12 mouse cellular contexts compared by ENCODE assay signal in genomic region chr8:108748095-108748494, GRCm38 (mm10).
A peak's percentile ranks its signal among the peaks of the same experiment; 100 is the strongest.
DNase-seq lines count a peak whose midpoint lies in the region; ATAC-seq and TF ChIP-seq lines count a peak whose summit lies in the region.
"Had no signal": no experiment of that assay in that cellular context is flagged by ENCODE, and none has a peak within 500 bp of the region (broad histone marks: within the 10 kb centered on the region; RNA-seq: fewer than 3 reads in every experiment).

No protein-coding gene starts in this region.

- H3K4me1 ChIP-seq in heart, postnatal 0 days (ENCODE audit: control insufficient read depth, insufficient read depth): peaks cover 18% of the 10 kb centered on the region
- H3K4me1 ChIP-seq in midbrain, embryonic 11.5 days (ENCODE audit: control insufficient read depth, insufficient read depth, low read length): peaks cover 19% of the 10 kb centered on the region
- H3K4me1 ChIP-seq in midbrain, embryonic 16.5 days (ENCODE audit: control insufficient read depth, insufficient read depth, low read length): peaks cover 20% of the 10 kb centered on the region
- H3K4me1 ChIP-seq in liver, embryonic 15.5 days (replicated peaks): peaks cover 29% of the 10 kb centered on the region

- no peak overlapping the region for H3K4me3 ChIP-seq in heart, postnatal 0 days (ENCODE audit: low read depth, low read length)
- no peak overlapping the region for H3K4me3 ChIP-seq in midbrain, embryonic 11.5 days (ENCODE audit: low read depth, low read length)
- H3K4me3 ChIP-seq in midbrain, embryonic 16.5 days (ENCODE audit: low read depth, low read length): no peak overlapping the region
- H3K4me3 ChIP-seq in liver, embryonic 15.5 days (replicated peaks): no peak overlapping the region
- H3K4me3 ChIP-seq: forebrain, embryonic 15.5 days; hindbrain, embryonic 15.5 days had no signal

- WGBS in heart, postnatal 0 days: 60% methylated on average over 11 of the region's 11 CpGs
- 52% methylated on average over 11 of the region's 11 CpGs for WGBS in midbrain, embryonic 11.5 days
- WGBS in midbrain, embryonic 16.5 days: 49% methylated on average over 11 of the region's 11 CpGs
- WGBS in liver, embryonic 15.5 days (ENCODE audit: insufficient replicate concordance): 26% methylated on average over 11 of the region's 11 CpGs

- H3K9me3 ChIP-seq in heart, postnatal 0 days (replicated peaks; ENCODE audit: control insufficient read depth, low read length): no peaks in the 10 kb centered on the region
- H3K9me3 ChIP-seq in midbrain, embryonic 11.5 days (ENCODE audit: control insufficient read depth, low read length): no peaks in the 10 kb centered on the region
- no peaks in the 10 kb centered on the region for H3K9me3 ChIP-seq in midbrain, embryonic 16.5 days (replicated peaks; ENCODE audit: control insufficient read depth, low read length, poor library complexity, severe bottlenecking)
- H3K9me3 ChIP-seq in liver, embryonic 15.5 days (replicated peaks): no peaks in the 10 kb centered on the region
- H3K9me3 ChIP-seq: forebrain, embryonic 15.5 days; hindbrain, embryonic 15.5 days had no signal

- ATAC-seq in heart, postnatal 0 days (ENCODE audit: insufficient read depth, low read depth): no peak
- no peak for ATAC-seq in midbrain, embryonic 11.5 days (ENCODE audit: low FRiP score)
- no peak for ATAC-seq in midbrain, embryonic 16.5 days
- ATAC-seq in liver, embryonic 15.5 days (ENCODE audit: insufficient read depth): no peak
- ATAC-seq: forebrain, embryonic 15.5 days had no signal

- H3K27ac ChIP-seq in heart, postnatal 0 days (ENCODE audit: low read depth): no peak overlapping the region
- peak overlapping the region; percentile 22 for H3K27ac ChIP-seq in midbrain, embryonic 11.5 days (ENCODE audit: low read depth, low read length)
- no peak overlapping the region for H3K27ac ChIP-seq in midbrain, embryonic 16.5 days (ENCODE audit: low read length)
- H3K27ac ChIP-seq in liver, embryonic 15.5 days (replicated peaks): 0 out of 2 replicates have a peak overlapping the region, but pooled peaks have one; percentile 3
- H3K27ac ChIP-seq: forebrain, embryonic 15.5 days had no signal

- H3K4me2 ChIP-seq in heart, postnatal 0 days (ENCODE audit: low read depth, low read length): peak overlapping the region; percentile 10; the same call in 1 of the 2 replicates
- no peak overlapping the region for H3K4me2 ChIP-seq in midbrain, embryonic 11.5 days
- no peak overlapping the region for H3K4me2 ChIP-seq in midbrain, embryonic 16.5 days (ENCODE audit: low read length)
- peak overlapping the region; percentile 32 for H3K4me2 ChIP-seq in liver, embryonic 15.5 days
- H3K4me2 ChIP-seq: forebrain, embryonic 15.5 days; hindbrain, embryonic 15.5 days had no signal

- H3K9ac ChIP-seq in heart, postnatal 0 days (replicated peaks; ENCODE audit: low read depth, low read length): no peak overlapping the region
- no peak overlapping the region for H3K9ac ChIP-seq in midbrain, embryonic 11.5 days (ENCODE audit: low read length)
- H3K9ac ChIP-seq in midbrain, embryonic 16.5 days (ENCODE audit: low read depth, low read length): no peak overlapping the region
- no peak overlapping the region for H3K9ac ChIP-seq in liver, embryonic 15.5 days
- H3K9ac ChIP-seq: forebrain, embryonic 15.5 days; hindbrain, embryonic 15.5 days had no signal

- H3K36me3 ChIP-seq in heart, postnatal 0 days (replicated peaks; ENCODE audit: control insufficient read depth, insufficient read depth, low read length): no peaks in the 10 kb centered on the region
- no peaks in the 10 kb centered on the region for H3K36me3 ChIP-seq in midbrain, embryonic 11.5 days (ENCODE audit: control insufficient read depth, insufficient read depth, low read length)
- H3K36me3 ChIP-seq in midbrain, embryonic 16.5 days (ENCODE audit: control insufficient read depth, insufficient read depth, low read length): no peaks in the 10 kb centered on the region
- H3K36me3 ChIP-seq in liver, embryonic 15.5 days (replicated peaks): no peaks in the 10 kb centered on the region
- H3K36me3 ChIP-seq: forebrain, embryonic 15.5 days; hindbrain, embryonic 15.5 days had no signal

- TF ChIP-seq CTCF in heart, postnatal 0 days (IDR thresholded peaks at IDR 0.05; ENCODE audit: low read depth): no peak

- no peak for DNase-seq in heart, postnatal 0 days (ENCODE audit: low spot score)
- DNase-seq in heart, postnatal 4 days: no peak
- DNase-seq in midbrain, embryonic 11.5 days (ENCODE audit: low spot score, missing footprints): no peak
- DNase-seq in spleen, postnatal 36 days (ENCODE audit: low spot score in 2 of 2): no peak
- no peak for DNase-seq in cerebellum, adult 8-10 months
- DNase-seq: adrenal gland, postnatal 10 days; kidney, postnatal 25 days; thymus, postnatal 4 days had no signal

- H3K27me3 ChIP-seq in heart, postnatal 0 days (ENCODE audit: control insufficient read depth, insufficient read depth, low read length): no peaks in the 10 kb centered on the region
- no peaks in the 10 kb centered on the region for H3K27me3 ChIP-seq in midbrain, embryonic 11.5 days (ENCODE audit: control insufficient read depth, insufficient read depth, low read length)
- no peaks in the 10 kb centered on the region for H3K27me3 ChIP-seq in midbrain, embryonic 16.5 days (ENCODE audit: control insufficient read depth, insufficient read depth, low read depth, low read length)
- no peaks in the 10 kb centered on the region for H3K27me3 ChIP-seq in liver, embryonic 15.5 days
- H3K27me3 ChIP-seq: forebrain, embryonic 15.5 days; hindbrain, embryonic 15.5 days had no signal

- TF ChIP-seq EP300 in heart, postnatal 0 days (IDR thresholded peaks at IDR 0.05; ENCODE audit: low read depth): no peak

Comparison
In these comparisons a context has a peak if more than half of its experiments do, and no peak if none do; other contexts are left out.
1. H3K27ac ChIP-seq: peak in midbrain, embryonic 11.5 days (single experiment) and liver, embryonic 15.5 days (single experiment); none in heart, postnatal 0 days (single experiment) and midbrain, embryonic 16.5 days (single experiment).
2. H3K4me2 ChIP-seq: peak in heart, postnatal 0 days (single experiment) and liver, embryonic 15.5 days (single experiment); none in midbrain, embryonic 11.5 days (single experiment) and midbrain, embryonic 16.5 days (single experiment).